Mouse (Mus musculus) bone marrow macrophage, adult 2 months (primary cell): ENCODE results near the gene Birc2.

Source experiments
- CTCF ChIP-seq: IDR thresholded peaks from 2 replicates; pipeline ENCODE4 v1.5.1; 2012; ENCODE audit warnings: low read depth, mild to moderate bottlenecking, low read length, moderate library complexity
- POLR2A ChIP-seq: IDR thresholded peaks from 2 replicates; pipeline ENCODE4 v1.6.1; 2012; ENCODE audit warnings: mild to moderate bottlenecking, low read depth, low read length, borderline replicate concordance

DNA sequence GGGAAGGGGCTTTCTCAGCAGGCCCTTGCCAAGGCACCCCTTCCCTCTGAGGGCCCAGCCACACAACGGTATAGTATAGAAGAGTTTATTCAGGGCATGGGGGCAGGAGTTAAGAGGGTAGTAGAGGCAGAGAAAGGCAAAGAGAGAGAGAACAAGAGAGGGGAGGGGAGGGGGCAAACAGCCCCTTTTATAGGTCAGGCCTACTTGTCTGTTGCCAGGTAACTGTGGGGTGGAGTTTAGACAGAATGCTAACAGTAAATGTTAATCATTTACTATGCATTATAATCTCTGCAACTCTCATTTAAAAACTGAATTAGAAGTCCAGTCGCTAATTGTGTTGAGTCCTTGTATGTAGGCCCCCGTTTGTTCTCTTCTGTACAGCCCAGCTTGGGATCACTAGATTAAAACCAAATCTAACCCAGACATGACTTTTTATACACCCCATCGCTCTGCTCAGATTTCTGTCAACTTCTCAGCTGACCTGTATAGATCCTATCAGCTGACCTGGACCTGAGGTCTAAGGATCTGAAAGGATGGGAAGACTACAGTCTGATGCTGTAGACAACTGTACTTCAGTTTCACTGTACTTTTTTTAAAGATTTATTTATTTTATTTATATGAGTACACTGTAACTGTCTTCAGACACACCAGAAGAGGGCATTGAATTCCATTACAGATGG is 8.5 kb upstream of the Birc2 start:
- TF ChIP-seq POLR2A, result no peak
- TF ChIP-seq CTCF, result no peak
